Mouse (Mus musculus): ENCODE measurements around the gene Ino80.

The Ino80 gene

GRCm38 (mm10) chr2:119324576-119325318 lies 152.7 kb downstream of the Ino80 start:
- DNase-seq (ENCODE audit: low spot score) = no peak

DNA sequence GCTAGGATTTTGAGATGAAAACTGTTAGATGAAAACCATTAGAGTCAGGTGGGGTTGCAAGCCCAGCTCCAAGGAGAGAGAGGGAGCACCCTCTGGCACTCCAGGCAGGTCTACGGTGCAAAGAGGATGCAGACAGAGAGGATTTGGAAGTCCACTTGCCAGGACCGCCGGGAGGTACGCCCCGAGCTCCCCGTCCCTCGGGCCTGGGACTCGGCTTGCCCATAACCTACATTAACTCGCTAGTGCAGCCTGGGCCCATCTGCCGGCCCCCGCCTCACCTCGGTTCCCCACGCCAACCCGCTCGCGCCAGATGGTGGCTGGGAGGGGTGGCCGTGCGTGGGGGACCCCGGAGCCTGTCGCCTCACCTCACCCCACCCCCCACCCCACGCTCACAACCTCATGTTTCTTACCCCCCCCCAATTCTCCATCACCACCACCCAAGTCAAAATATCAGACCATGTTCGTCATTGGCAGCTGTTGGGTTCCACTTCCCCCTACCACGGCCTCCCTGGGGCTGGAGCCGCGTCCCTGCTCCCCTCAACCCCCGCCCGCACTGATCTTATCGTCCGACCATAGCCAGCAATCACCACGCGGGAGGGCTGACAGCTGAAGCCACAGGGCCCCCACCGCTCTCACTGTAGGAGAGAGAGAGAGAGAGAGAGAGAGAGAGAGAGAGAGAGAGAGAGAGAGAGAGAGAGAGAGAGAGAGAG lies 153.5 kb downstream of the Ino80 start:
- no peak for DNase-seq (ENCODE audit: low spot score)

All from ovary, postnatal 36 days (tissue).